Mouse (Mus musculus): Measurements from ENCODE around the gene Elmsan1.

DNA sequence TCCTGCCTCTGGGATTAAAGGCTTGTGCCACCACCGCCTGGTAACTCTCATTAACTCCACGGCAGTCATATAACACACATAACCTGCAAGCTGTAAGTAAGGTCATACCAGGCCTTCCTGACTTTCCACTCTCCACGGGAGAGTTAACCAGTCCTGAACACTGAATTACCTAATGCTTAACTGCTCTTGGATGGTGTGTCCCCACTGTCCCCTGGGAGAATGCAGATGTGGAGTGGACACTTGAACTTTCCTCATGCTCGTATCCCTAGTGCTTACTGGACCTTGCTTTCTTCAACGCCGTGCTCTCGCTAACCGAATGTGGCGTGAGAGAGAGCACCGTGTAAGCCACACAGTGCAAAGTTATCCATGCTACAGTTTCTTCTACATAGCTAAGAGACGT lies 8.4 kb downstream of the Elmsan1 start:
- TF ChIP-seq CTCF (IDR thresholded peaks at IDR 0.05; ENCODE audit: low read depth, low read length) = no peak
- no peak for TF ChIP-seq GATA1 (IDR thresholded peaks at IDR 0.05; ENCODE audit: borderline replicate concordance, low read length)
- no peak for TF ChIP-seq GATA2 (IDR thresholded peaks at IDR 0.05; ENCODE audit: borderline replicate concordance, low read depth, low read length)
